Mouse (Mus musculus) cerebellum, adult 9-10 months (tissue): ENCODE results near the gene Tcf7l1.
A peak's percentile ranks its signal among the peaks of the same experiment; 100 is the strongest.

Experiments used
- DNase-seq: peaks from one replicate; pipeline ENCODE4 v3.0.0; 2022

Tcf7l1 gene

DNA sequence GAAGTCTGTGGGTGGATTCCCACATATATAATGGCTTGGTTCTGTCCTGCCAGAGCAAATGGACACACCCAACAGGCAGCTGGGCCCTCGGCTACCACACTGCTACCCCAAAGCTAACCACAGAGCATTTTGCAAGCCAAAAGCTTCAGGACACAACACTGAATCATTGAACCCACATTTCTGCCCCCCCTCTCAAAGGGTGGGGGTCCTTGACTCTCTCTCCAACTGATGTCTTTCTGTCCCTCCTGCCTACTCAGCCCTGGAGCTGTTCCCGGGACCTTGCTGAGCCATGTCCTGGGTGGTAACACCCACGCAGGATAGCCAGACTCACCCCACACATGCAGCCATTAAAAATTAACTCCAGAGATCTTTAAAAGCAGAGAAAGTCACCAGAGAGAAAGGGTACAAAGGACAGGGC is 45.4 kb downstream of the Tcf7l1 start:
- no peak for DNase-seq

GRCm38 (mm10) chr6:72742331-72742730 is 46.7 kb downstream of the Tcf7l1 start:
- DNase-seq, result no peak

- DNase-seq, result no peak
Measured at GRCm38 (mm10) chr6:72740596-72741421, 48.2 kb downstream of the Tcf7l1 start.

GRCm38 (mm10) chr6:72736872-72737271 is 52.2 kb downstream of the Tcf7l1 start:
- DNase-seq, result no peak

DNA sequence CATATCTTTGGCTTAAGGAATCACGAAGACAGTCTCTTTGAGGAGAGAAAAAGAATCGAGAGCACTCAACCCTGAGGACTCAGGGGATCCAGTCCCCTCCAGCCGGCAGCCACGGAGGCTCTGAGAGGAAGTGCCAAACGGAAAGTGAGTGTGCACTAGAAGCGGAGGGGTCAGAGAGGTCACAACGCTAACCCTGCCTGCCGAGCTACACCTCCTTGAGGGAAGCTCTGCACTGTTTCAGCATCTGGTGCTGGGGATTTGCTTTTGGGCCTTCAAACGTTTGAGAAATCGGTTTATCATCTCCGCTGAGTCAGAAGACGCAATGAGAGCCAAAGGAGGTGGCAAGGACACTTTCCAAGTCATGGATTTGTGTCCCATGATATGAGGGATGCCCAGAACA is 53.8 kb downstream of the Tcf7l1 start:
- DNase-seq, result no peak

DNA sequence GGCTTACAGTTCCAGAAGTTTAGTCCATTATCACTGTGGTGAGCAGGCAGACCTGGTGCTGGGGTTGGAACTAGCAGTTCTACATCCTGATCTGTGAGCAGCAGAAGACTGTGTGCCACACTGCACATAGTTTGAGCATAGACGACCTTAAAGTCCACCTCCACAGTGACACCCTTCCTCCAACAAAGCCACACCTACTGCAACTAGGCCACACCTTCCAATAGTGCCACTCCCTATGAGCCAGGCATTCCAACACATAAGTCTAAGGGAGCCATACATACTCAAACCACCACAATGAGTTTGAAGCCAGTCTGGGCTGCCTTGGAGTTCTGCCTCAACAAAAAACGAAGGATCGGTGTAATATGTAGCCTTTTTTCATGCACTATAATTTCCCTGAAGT is 55.7 kb downstream of the Tcf7l1 start:
- DNase-seq, result no peak

DNA sequence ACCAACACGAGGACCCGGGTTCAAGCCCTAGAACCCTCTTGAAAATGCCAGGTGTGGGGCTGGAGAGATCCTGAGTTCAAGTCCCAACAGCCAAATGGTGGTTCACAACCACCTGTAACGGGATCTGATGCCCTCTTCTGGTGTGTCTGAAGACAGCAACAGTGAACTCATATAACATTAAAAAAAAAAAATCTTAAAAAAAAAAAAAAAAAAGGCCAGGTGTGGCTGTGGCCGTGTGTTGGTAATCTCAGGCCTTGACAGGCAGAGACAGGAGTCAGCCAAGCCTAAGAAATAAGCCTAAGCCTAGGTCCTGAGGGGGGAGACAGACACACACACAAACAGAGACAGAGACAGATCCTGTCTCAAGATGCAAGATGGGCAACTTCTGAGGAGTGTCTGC is 56.9 kb downstream of the Tcf7l1 start:
- DNase-seq, result no peak

- peak; percentile 13 for DNase-seq
Measured at GRCm38 (mm10) chr6:72730560-72730849, 58.5 kb downstream of the Tcf7l1 start.

DNA sequence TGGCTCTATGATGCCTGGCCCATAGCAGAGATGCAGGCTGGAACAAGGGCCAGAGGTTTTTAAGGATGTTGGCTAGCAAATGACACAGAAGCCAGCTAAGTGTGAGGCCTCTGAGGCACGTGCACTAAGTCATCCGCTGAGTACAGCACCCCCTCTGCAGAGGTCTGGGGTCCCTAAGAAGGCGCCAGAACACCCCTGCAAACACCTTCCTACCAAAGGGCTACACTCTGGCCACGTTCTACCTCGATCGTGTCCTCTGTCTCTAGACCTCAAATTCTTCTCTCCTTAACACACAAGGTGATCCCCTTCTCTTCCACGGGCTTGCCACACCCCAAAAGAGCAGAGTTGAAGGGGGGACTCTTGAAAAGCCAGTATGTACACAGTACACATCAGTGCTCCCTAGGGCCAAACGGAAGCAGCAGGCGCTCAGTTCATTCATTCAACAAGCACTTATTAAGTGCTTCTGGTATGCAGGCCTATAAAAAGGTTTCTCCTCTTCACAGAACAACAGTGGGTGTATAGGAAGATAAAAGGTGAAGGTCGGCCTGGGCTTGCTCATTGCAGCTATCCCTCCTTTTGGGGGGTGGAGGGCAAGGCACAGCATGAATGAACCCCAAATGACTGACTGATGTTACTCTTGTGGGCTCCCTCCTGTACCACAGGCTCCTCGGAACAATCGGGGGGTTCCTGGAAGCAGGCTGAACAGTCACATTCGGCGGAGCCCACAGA is 59.1 kb downstream of the Tcf7l1 start:
- DNase-seq, result no peak

DNA sequence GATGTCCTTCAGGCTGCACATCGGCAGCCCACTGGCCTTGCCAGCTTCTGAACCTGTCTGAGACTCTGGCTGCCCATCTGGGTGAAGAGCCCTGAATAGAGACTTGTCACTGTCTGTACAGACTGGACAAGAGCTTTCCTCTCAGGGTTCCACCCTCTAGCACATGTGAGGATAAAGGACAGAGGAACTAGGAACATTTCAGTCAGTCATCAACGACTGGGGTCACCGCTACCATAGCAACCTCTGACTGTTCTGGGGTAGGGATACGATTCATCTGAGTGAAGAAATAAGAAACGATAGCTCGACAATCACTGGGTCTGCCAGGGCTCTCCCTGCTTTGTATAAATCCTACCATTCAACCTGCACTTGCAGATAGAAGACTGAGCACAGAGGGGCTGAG is 61.2 kb downstream of the Tcf7l1 start:
- DNase-seq, result no peak

DNA sequence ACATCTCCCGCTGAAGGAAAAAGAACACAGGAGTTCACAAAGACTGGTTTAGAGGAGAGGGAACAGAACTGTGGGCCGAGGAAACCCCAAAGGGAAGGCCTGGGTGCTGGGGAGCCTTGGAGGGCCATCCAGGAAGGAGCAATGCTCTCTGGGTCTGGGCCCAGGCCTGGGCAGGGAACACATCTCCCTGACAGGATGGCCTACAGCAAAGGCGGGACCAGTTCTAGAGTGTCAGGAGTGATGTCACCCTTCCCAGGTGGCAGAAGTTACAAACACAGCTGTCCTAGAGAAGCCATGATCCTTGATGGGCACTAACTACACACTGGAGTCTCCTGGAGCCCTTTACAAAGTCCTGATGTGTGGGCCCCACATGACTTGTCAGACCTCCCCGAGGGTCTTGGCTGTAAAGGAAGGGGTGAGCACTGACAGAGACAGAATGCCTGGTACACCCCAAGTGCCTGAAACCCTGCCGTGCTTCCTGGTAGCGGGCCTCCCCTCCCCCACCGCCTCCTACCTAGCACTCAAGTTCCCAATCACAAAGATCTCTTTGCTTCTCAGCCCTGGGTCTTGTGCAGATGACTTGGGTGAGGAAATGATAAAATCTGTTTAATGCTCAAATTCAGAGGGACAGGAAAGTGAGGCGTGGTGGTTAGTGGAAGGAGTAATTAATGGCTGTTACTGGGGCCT is 64.4 kb downstream of the Tcf7l1 start:
- DNase-seq, result no peak

- no peak for DNase-seq
Measured at GRCm38 (mm10) chr6:72723731-72724385, 65.2 kb downstream of the Tcf7l1 start.

GRCm38 (mm10) chr6:72723143-72723542 is 65.9 kb downstream of the Tcf7l1 start:
- no peak for DNase-seq

DNA sequence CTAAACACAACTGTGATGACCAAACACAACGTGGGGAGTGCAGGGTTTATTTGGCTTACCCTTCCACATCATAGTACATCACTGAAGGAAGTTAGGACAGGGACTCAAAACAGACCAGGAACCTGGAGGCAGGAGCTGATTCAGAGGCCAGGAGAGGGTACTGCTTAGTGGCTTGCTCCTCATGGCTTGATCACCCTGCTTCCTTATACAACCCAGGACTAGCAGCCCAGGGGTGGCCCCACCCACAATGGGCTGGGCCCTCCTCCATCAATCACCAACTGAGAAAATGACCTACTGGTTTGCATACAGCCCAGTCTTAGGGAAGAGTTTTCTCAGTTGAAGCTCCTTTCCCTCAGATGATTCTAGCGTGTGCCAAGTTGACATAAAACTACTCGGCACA is 68.2 kb downstream of the Tcf7l1 start:
- DNase-seq, result no peak

- DNase-seq, result no peak
Measured at GRCm38 (mm10) chr6:72714726-72715125, 74.3 kb downstream of the Tcf7l1 start.

DNA sequence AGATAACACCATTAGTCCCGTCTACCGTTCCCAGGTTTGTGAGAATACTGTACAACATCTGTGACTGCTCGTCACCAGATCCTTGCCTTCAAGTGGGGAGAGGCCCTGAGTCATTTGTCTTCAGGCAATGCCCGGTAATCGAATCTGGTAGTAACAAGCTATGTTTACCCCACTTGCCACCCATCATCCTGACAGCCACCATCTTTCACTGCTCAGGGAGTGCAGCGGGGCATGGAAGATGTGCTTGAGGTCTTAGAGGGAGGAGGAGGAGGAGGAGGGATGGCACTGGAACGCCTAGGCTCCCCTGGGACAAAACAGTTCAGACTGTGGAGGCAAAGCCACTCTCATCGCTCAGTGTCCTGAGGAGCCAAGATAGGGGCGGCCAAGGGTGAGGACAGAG is 74.8 kb downstream of the Tcf7l1 start:
- DNase-seq, result no peak

DNA sequence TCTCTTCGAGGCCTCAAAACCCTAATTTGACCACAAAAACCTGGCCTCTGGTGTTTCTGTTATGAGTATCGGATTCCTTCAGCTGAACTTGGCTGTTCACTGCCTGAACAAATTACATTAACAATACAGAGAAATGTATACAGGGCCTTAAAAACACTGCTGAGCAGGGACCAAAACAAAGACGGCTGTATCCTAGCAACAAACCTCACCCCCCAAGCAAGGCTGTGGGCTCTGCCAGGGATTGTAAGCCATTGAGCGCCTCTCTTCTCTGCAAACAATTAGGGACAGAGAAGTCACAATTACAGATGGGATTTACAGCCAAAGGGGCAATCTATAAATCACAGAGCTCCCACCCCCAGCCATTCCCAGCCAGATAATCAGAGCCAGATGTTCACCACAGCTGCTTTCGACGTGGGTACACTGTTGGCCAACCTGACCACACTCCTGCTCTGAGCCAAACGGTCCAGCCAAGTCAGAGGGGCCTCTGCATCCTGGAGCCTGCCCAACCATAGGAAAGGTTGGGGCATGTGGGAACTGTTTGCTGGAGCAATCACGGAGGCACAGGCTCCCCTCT is 77.5 kb downstream of the Tcf7l1 start:
- no peak for DNase-seq

GRCm38 (mm10) chr6:72710897-72711507 is 78.1 kb downstream of the Tcf7l1 start:
- DNase-seq, result no peak

GRCm38 (mm10) chr6:72699467-72700126 is 89.5 kb downstream of the Tcf7l1 start:
- DNase-seq, result no peak

DNA sequence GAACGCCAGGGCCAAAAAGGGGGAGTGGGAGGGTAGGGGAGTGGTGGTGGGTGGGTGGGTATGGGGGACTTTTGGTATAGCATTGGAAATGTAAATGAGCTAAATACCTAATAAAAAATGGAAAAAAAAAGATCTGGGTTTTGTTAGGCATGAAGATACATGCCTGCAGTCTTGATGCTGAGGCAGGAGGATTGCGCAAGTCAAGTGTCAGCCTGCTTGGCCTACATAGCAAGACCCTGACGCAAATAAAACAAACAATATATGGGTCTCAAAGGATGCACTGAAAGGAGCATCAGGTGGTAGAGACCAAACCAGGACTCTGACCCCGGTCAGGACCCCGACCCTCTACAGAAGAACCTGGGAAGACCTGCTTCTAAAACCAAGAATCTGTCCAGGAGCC is 90.5 kb downstream of the Tcf7l1 start:
- DNase-seq, result no peak

GRCm38 (mm10) chr6:72696601-72697335 is 92.3 kb downstream of the Tcf7l1 start:
- DNase-seq, result no peak
